Mouse (Mus musculus) lung, postnatal 0 days (tissue): Measurements from ENCODE around the gene Vstm4. TPM values are rescaled to one million over a fixed set of nuclear protein-coding genes. Genes with fewer than 3 reads are reported as not detected.

Source experiments
- ATAC-seq: fragments of 200-750 bp; cut with Nextera tagmentation; 2 replicates; pipeline ENCODE4 v1.8.0; 2017; ENCODE audit warnings: moderate library complexity
- DNase-seq: peaks from one replicate; pipeline ENCODE4 v3.0.0-alpha.2; 2016; ENCODE audit warnings: low spot score
- H3K27ac ChIP-seq: fragments of 300-500 bp; sonication (generic); 2 replicates; pipeline ENCODE4 v1.5.1; 2014; ENCODE audit warnings: antibody characterized with exemption, mild to moderate bottlenecking, low read length, mixed read lengths
- H3K27me3 ChIP-seq: fragments of 300-500 bp; sonication (generic); replicated peaks from 2 replicates; pipeline ENCODE4 v1.6.1; 2014; ENCODE audit warnings: low read length, mixed read lengths; ENCODE audit not compliant: insufficient read depth
- H3K36me3 ChIP-seq: fragments of 300-500 bp; sonication (generic); 2 replicates; pipeline ENCODE4 v1.6.1; 2014; ENCODE audit warnings: low read length, mixed read lengths; ENCODE audit not compliant: insufficient read depth
- H3K4me1 ChIP-seq: fragments of 300-500 bp; sonication (generic); 2 replicates; pipeline ENCODE4 v1.6.1; 2014; ENCODE audit warnings: antibody characterized with exemption, low read depth, low read length, mixed read lengths; ENCODE audit not compliant: insufficient read depth
- H3K4me2 ChIP-seq: fragments of 300-500 bp; sonication (generic); replicated peaks from 2 replicates; pipeline ENCODE4 v1.6.1; 2014; ENCODE audit warnings: low read depth, mild to moderate bottlenecking, low read length, moderate library complexity, mixed read lengths
- H3K4me3 ChIP-seq: fragments of 300-500 bp; sonication (generic); 2 replicates; pipeline ENCODE4 v1.5.1; 2014; ENCODE audit warnings: low read depth, low read length
- H3K9ac ChIP-seq: fragments of 300-500 bp; sonication (generic); replicated peaks from 2 replicates; pipeline ENCODE4 v1.6.1; 2014; ENCODE audit warnings: low read depth, mild to moderate bottlenecking
- H3K9me3 ChIP-seq: fragments of 300-500 bp; sonication (generic); 2 replicates; pipeline ENCODE4 v1.6.1; 2016; ENCODE audit warnings: low read length, mixed read lengths
- CTCF ChIP-seq: IDR thresholded peaks from 2 replicates; pipeline ENCODE4 v1.5.1; 2016; ENCODE audit warnings: antibody characterized with exemption, mild to moderate bottlenecking
- EP300 ChIP-seq: IDR thresholded peaks from 2 replicates; pipeline ENCODE4 v1.6.1; 2016; ENCODE audit warnings: antibody characterized with exemption, mild to moderate bottlenecking, control low read depth
- WGBS: fragments of 180-500 bp; shearing (Covaris S2); extraction: QIAGEN DNeasy Blood & Tissue Kit; methylation state at CpG from one replicate; pipeline ENCODE4 v1.1.7; 2014; 5-methylcytosine and 5-hydroxymethylcytosine counted together
- polyA plus RNA-seq: library from polyadenylated mRNA; unstranded; fragments of >200 nt; fragmentation: Nextera tagmentation; extraction: Ambion mirVana; gene quantifications from 2 replicates; pipeline ENCODE4 v1.2.1, GENCODE M21; 2015

Gene Vstm4
- polyA plus RNA-seq, 1 experiment from 2014 or later = 63.6 TPM

DNA sequence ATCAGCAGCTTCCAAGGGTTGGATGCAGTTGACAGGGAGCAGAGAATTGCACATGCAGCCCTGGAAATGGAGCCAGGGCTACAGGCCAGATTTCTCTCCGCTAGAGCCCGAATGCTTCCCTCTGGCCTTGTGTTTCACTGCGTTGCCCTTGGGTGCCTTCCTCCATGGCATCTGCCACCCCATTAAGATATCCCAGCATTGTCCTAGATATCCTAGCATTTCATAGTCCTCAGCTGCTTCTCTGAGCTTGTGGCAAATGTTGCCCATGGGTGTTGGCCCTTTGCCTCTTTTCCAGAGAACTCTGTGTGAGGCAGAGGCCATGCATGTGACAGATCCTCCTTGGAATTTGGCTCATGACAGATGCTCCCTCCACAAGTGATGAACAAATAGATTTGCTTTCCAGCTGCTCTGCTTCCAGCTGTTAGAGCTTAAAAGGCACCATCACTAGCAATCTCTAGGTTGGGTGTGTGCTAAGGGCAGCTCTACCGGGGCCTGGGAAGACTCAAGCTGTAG lies 37.8 kb downstream of the Vstm4 start:
- Histone ChIP-seq H3K4me1 (0 out of 2 replicates have a peak, but pooled peaks cover 3% of the 10 kb centered on the region), H3K27ac (peak overlapping the region; percentile 47; the same call in 1 of the 2 replicates), H3K4me3 (no peak overlapping the region), H3K27me3 (no peaks in the 10 kb centered on the region), H3K36me3 (no peaks in the 10 kb centered on the region), H3K9ac (no peak overlapping the region), H3K4me2 (no peak overlapping the region), H3K9me3 (no peaks in the 10 kb centered on the region)
- DNase-seq (peak; percentile 86), ATAC-seq (peak; percentile 89)
- 58% methylated on average over 4 of the region's 4 CpGs for WGBS
- TF ChIP-seq EP300 (peak; percentile 72), CTCF (0 out of 2 replicates have a peak, but pooled peaks have one; percentile 3)

DNA sequence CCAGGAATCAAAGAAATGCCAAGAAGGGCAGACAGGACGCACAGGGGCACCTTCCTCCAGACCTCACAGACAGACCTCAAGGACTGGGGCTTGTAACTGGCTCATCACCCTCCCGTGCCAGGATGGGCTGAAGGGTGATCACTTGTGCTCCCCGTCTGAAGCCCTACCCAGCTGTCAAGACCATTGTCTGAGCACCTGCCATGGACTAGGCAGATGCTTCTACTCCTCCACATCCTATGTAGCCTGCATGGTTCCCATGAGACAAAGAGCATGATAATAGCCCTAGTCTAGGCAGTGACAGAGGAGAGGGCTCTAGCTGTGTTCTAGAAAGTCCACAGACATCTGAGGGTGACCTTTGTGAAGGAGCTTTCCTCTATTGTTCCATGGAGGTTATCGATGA lies 38.3 kb downstream of the Vstm4 start:
- WGBS = 74% methylated on average over 4 of the region's 4 CpGs
- 0 out of 2 replicates have a peak, but pooled peaks cover 3% of the 10 kb centered on the region for H3K4me1 ChIP-seq
- H3K27ac ChIP-seq = no peak overlapping the region
- no peak for TF ChIP-seq CTCF
- no peak overlapping the region for H3K9ac ChIP-seq
- H3K36me3 ChIP-seq = no peaks in the 10 kb centered on the region
- no peak for DNase-seq
- no peaks in the 10 kb centered on the region for H3K27me3 ChIP-seq
- H3K4me3 ChIP-seq = no peak overlapping the region
- peak; percentile 7; the same call in 1 of the 2 replicates for ATAC-seq
- no peaks in the 10 kb centered on the region for H3K9me3 ChIP-seq
- H3K4me2 ChIP-seq = no peak overlapping the region

DNA sequence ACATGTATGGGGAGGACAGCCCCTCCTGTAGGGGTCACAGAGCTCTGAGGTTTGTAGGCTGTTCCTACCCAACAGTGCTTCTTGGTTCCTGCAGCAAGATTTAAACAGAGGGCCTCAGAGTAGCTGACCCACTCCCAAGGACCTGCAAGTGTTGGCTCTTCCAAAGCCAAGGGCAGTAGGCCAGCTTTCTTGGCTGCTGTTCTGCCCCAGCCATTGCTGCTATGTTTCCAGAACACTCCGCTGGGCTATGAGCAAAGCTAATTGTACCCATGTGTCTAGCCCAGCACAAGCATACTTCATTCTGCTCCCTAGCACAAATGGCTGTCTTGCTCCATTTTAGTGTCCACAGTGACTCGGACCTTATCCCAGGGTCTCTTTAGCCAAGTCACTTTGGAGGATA lies 40.3 kb downstream of the Vstm4 start:
- Histone ChIP-seq H3K4me3 (no peak overlapping the region), H3K9ac (no peak overlapping the region), H3K4me2 (no peak overlapping the region), H3K4me1 (0 out of 2 replicates have a peak, but pooled peaks cover 3% of the 10 kb centered on the region), H3K27me3 (no peaks in the 10 kb centered on the region), H3K36me3 (no peaks in the 10 kb centered on the region), H3K9me3 (no peaks in the 10 kb centered on the region), H3K27ac (no peak overlapping the region)
- no peak for TF ChIP-seq EP300
- no peak for TF ChIP-seq CTCF
- ATAC-seq = no peak
- DNase-seq = peak; percentile 25
- WGBS = 60% methylated on average over 2 of the region's 2 CpGs

DNA sequence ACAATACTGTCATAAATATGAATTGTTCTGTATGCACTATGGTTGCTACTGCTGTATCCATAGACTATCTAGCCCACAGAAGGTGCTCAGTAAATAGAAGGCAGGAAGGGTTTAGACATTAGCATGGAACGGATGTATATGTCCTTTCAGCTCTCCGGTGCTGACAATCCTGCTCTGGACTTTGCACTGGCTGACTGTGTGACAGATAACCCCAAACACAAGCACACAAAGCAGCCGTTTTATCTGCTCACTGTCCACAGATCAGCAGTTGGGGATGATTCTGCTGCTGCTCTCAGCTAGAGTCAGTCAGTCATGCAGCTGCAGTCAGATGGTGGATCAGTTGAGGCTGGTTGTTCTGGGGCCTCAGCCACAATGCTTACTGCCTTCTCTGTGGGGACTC lies 46.6 kb downstream of the Vstm4 start:
- Histone ChIP-seq H3K27ac (no peak overlapping the region), H3K4me3 (no peak overlapping the region), H3K4me1 (no peaks in the 10 kb centered on the region), H3K4me2 (no peak overlapping the region), H3K9me3 (no peaks in the 10 kb centered on the region), H3K9ac (no peak overlapping the region), H3K27me3 (no peaks in the 10 kb centered on the region), H3K36me3 (no peaks in the 10 kb centered on the region)
- DNase-seq (no peak), ATAC-seq (no peak)
- WGBS = 65% methylated on average over 3 of the region's 3 CpGs
- TF ChIP-seq CTCF = no peak
- TF ChIP-seq EP300 = no peak

DNA sequence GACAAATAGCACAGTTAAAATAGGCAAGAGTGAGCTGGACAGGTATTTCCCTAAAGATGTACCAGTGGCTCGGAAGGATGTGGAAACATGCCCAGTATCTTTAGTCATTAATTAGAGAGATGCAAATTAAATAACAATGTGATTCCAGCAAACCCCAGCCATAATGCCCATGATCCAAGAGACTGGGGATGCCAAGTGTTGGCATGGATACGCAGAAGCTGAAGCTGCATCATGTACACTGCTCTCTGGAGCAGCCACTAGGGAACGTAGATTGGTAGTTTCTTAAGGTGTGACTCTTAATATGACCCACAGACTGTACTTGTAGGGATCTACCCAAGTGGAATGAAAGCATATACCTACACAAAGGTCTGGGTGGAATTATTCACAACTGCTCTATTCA lies 50.0 kb downstream of the Vstm4 start:
- no peak overlapping the region for H3K27ac ChIP-seq
- H3K27me3 ChIP-seq = no peaks in the 10 kb centered on the region
- DNase-seq = no peak
- no peaks in the 10 kb centered on the region for H3K36me3 ChIP-seq
- no peak overlapping the region for H3K9ac ChIP-seq
- TF ChIP-seq CTCF = no peak
- no peak for TF ChIP-seq EP300
- no peak for ATAC-seq
- 88% methylated on average over 3 of the region's 3 CpGs for WGBS
- H3K9me3 ChIP-seq = no peaks in the 10 kb centered on the region
- H3K4me2 ChIP-seq = no peak overlapping the region
- H3K4me1 ChIP-seq = no peaks in the 10 kb centered on the region
- H3K4me3 ChIP-seq = no peak overlapping the region

DNA sequence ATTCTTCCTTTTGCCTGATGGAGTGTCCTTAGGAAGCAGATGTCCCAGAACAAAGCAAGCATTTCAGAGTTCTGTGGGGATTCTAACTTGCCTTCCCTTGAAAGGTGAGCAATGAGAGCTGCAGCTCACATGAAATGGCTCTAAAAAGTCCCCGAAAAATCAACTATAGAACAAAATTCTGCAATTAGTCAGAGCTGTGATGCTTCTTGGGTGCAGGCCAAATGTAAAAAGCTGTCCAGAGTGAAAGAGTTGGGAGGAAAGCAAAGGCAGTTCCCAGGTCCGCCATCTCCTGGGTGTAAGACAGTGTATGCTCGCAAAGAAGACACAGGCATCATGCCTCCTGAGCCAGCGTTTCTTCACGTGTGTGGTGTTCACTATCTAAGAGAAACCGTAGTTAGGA lies 52.6 kb downstream of the Vstm4 start:
- WGBS = 77% methylated on average over 6 of the region's 6 CpGs
- ATAC-seq (no peak), DNase-seq (no peak)
- Histone ChIP-seq H3K9ac (no peak overlapping the region), H3K36me3 (no peaks in the 10 kb centered on the region), H3K9me3 (no peaks in the 10 kb centered on the region), H3K4me2 (no peak overlapping the region), H3K27me3 (no peaks in the 10 kb centered on the region), H3K4me1 (no peaks in the 10 kb centered on the region), H3K4me3 (no peak overlapping the region), H3K27ac (no peak overlapping the region)
- TF ChIP-seq EP300 (no peak), CTCF (no peak)

DNA sequence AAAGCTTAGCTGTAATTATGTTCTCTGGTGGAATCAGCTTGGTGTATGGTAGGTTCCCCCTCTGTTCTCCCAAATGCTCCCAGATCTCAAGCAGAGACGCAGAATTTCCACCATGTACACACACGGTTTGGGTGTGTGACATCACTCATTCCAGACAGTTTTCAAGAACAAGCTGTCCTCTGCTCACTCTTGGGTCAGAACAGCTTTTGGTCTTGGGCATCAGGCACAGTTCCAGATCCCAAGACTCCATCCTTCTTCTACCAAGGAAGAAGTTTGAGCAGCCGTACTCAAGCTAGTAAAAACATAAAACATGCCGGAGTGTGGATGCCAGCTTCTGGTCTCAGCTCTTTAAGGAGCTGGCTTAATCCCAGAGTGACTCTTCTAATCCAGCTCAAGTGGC lies 54.6 kb downstream of the Vstm4 start:
- no peak overlapping the region for H3K27ac ChIP-seq
- peak; percentile 46 for DNase-seq
- H3K4me2 ChIP-seq = no peak overlapping the region
- no peaks in the 10 kb centered on the region for H3K27me3 ChIP-seq
- TF ChIP-seq EP300 = peak; percentile 60
- no peak for TF ChIP-seq CTCF
- ATAC-seq = 0 out of 2 replicates have a peak, but pooled peaks have one; percentile 21
- H3K36me3 ChIP-seq = no peaks in the 10 kb centered on the region
- H3K9me3 ChIP-seq = no peaks in the 10 kb centered on the region
- 67% methylated on average over 4 of the region's 4 CpGs for WGBS
- H3K4me1 ChIP-seq = 0 out of 2 replicates have a peak, but pooled peaks cover 2% of the 10 kb centered on the region
- H3K4me3 ChIP-seq = no peak overlapping the region
- no peak overlapping the region for H3K9ac ChIP-seq
